Mouse (Mus musculus): ENCODE data around the gene Aktip. TPM values are rescaled to one million over a fixed set of nuclear protein-coding genes. Genes with fewer than 3 reads are reported as not detected.

Gene Aktip
- total RNA-seq, 2 experiments from 2014 or later = 97.3 to 99.2 TPM

GRCm38 (mm10) chr8:91077077-91077867 is 122.5 kb downstream of the Aktip start:
- intact Hi-C loops (cut with DNase I) = no loop called here
- no peak for DNase-seq (ENCODE audit: low spot score in 2 of 2)

DNA sequence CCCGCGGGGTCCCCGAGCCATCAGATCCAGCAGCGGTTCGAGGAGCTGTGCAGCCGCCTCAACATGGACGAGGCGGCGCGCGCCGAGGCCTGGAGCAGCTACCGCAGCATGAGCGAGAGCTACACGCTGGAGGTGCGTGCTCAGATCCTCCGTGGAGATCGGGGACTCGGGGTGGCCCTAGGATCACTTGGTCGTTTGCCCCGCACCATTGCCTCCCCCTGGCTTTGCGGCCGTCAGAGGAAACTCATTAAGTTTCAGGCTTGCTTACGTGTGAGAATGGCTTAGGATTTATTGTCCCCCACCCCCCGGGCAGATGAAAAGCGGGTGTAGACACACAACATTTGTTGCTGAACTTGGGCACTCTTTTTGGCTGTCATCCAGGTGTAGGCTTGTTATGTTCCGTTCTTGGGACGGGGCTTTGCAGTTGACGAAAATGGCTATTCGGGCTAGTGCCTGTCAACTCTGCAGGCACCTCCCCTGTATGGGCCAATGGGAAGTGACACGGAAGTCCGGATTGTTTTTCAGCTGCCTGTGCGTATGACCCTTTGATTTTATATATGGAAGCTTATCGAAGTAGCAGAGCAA is 129.4 kb downstream of the Aktip start:
- intact Hi-C loops (cut with DNase I) = no loop called here
- peak; percentile 66 to 80 for DNase-seq (ENCODE audit: low spot score in 2 of 2)

- intact Hi-C loops (cut with DNase I) = no loop called here
- DNase-seq (ENCODE audit: low spot score in 2 of 2) = peak; percentile 95 to 98
Observed at GRCm38 (mm10) chr8:91069834-91070233, 129.9 kb downstream of the Aktip start, which contains the start of gene Rbl2. Gene Rbl2 (plus strand): TSS chr8:91070057.

DNA sequence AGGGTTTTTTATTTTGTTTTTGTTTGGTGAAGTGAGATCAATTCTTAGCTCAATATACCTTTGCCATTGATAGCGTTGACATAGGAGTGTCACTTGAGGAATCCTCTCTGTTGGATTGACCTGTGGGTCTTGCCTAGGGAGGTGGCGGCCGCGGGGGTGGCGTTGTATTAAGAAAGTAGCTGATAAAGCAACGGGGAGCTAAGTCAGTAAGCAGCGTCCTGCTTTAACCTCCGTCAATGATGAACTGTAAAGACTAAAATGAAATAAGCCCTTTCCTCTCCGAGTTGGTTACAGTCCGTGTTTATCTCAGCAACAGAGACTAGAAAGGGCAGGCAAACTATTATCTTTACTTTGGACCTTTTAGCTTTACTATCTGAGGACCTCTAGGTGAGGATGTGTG is 130.4 kb downstream of the Aktip start:
- intact Hi-C loops (cut with DNase I) = no loop called here
- peak; percentile 6 to 24 for DNase-seq (ENCODE audit: low spot score in 2 of 2)

DNA sequence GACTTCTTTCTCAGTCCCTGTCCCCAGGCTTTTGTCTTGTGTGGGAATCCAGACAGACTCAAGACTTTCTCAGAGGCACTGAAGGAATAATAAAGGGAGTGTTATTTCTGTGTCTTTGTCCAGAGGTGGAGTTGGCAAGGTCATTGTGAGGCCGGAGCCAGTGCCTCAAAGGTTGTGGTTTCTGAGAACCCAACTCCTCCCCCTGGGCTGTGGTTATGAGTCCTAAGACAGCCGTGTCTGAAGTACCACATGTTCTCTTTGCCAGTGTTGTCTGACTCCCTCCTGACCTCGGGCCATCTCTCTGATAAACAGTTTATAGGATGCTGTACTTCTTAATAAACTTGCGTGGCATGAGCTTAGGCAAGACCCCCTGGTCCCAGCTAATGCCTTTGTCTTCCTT is 134.6 kb downstream of the Aktip start:
- intact Hi-C loops (cut with DNase I) = no loop called here
- DNase-seq (ENCODE audit: low spot score in 2 of 2) = no peak

Other genes with a start within 250 kb of the Aktip start
- 10 to 100 TPM; 35.7 to 37.1 TPM for gene Rbl2, start 129.9 kb downstream of the Aktip start, total RNA-seq (2021)
- gene Rpgrip1l, start 113.3 kb upstream of the Aktip start, total RNA-seq (2021) = 10 to 100 TPM; 26.0 to 28.5 TPM
- gene Fto, start 113.5 kb upstream of the Aktip start, total RNA-seq (2021) = 100 to 1,000 TPM; 143 TPM

All from left cerebral cortex, postnatal 25 days (tissue).